Mouse (Mus musculus): ENCODE results near the gene Klhl12. TPM values are rescaled to one million over a fixed set of nuclear protein-coding genes. Genes with fewer than 3 reads are reported as not detected.
"Not testable (repeated sequence)": the region's sequence is repeated elsewhere in the genome, so short reads cannot be mapped to it uniquely, and the experiment has no call there.

Klhl12 gene
- polyA plus RNA-seq, 1 experiment, result 6.5 TPM

- no peak overlapping the region for H3K4me3 ChIP-seq (ENCODE audit: insufficient read depth, poor library complexity, severe bottlenecking)
- no peaks in the 10 kb centered on the region for H3K27me3 ChIP-seq (ENCODE audit: control insufficient read depth, insufficient read depth, insufficient read length)
- no peak overlapping the region for H3ac ChIP-seq (ENCODE audit: control insufficient read depth, insufficient read length, low read depth)
- H3K79me3 ChIP-seq (ENCODE audit: low read depth), result no peaks in the 10 kb centered on the region
- no peaks in the 10 kb centered on the region for H3K79me2 ChIP-seq (ENCODE audit: control insufficient read depth, insufficient read depth)
- no peaks in the 10 kb centered on the region for H3K36me3 ChIP-seq (ENCODE audit: control insufficient read depth, insufficient read depth)
- TF ChIP-seq MAX (IDR thresholded peaks at IDR 0.05) (no peak), FOSL1 (IDR thresholded peaks at IDR 0.05; ENCODE audit: insufficient read depth, low read length, poor library complexity, severe bottlenecking) (no peak), MYOD1 (IDR thresholded peaks at IDR 0.05; ENCODE audit: control insufficient read depth, insufficient read length, low read depth) (no peak), MYOG (IDR thresholded peaks at IDR 0.05; ENCODE audit: control insufficient read depth, extremely low read depth, insufficient read length) (no peak), USF1 (IDR thresholded peaks at IDR 0.05; ENCODE audit: low read depth) (no peak), CTCF (IDR thresholded peaks at IDR 0.05; ENCODE audit: control insufficient read depth, insufficient read depth, insufficient read length) (no peak), CEBPB (IDR thresholded peaks at IDR 0.05; ENCODE audit: low read depth) (no peak)
Observed at GRCm38 (mm10) chr1:134442394-134442793, 12.9 kb upstream of the Klhl12 start.

- not testable (repeated sequence) for H3ac ChIP-seq (ENCODE audit: control insufficient read depth, insufficient read length, low read depth); H3K79me2 ChIP-seq (ENCODE audit: control insufficient read depth, insufficient read depth); H3K36me3 ChIP-seq (ENCODE audit: control insufficient read depth, insufficient read depth); H3K27me3 ChIP-seq (ENCODE audit: control insufficient read depth, insufficient read depth, insufficient read length); H3K4me3 ChIP-seq (ENCODE audit: insufficient read depth, poor library complexity, severe bottlenecking); H3K79me3 ChIP-seq (ENCODE audit: low read depth)
Observed at GRCm38 (mm10) chr1:134443288-134443687, 12.0 kb upstream of the Klhl12 start.

GRCm38 (mm10) chr1:134445418-134445817, 9.9 kb upstream of the Klhl12 start:
- Histone ChIP-seq H3ac (ENCODE audit: control insufficient read depth, insufficient read length, low read depth) (no peak overlapping the region), H3K36me3 (ENCODE audit: control insufficient read depth, insufficient read depth) (no peaks in the 10 kb centered on the region), H3K79me2 (ENCODE audit: control insufficient read depth, insufficient read depth) (no peaks in the 10 kb centered on the region), H3K27me3 (ENCODE audit: control insufficient read depth, insufficient read depth, insufficient read length) (no peaks in the 10 kb centered on the region), H3K4me3 (ENCODE audit: insufficient read depth, poor library complexity, severe bottlenecking) (no peak overlapping the region), H3K79me3 (ENCODE audit: low read depth) (no peaks in the 10 kb centered on the region)
- TF ChIP-seq USF1 (IDR thresholded peaks at IDR 0.05; ENCODE audit: low read depth) (no peak), CTCF (IDR thresholded peaks at IDR 0.05; ENCODE audit: control insufficient read depth, insufficient read depth, insufficient read length) (no peak), CEBPB (IDR thresholded peaks at IDR 0.05; ENCODE audit: low read depth) (no peak), MYOD1 (IDR thresholded peaks at IDR 0.05; ENCODE audit: control insufficient read depth, insufficient read length, low read depth) (no peak), MYOG (IDR thresholded peaks at IDR 0.05; ENCODE audit: control insufficient read depth, extremely low read depth, insufficient read length) (no peak), MAX (IDR thresholded peaks at IDR 0.05) (no peak)

DNA sequence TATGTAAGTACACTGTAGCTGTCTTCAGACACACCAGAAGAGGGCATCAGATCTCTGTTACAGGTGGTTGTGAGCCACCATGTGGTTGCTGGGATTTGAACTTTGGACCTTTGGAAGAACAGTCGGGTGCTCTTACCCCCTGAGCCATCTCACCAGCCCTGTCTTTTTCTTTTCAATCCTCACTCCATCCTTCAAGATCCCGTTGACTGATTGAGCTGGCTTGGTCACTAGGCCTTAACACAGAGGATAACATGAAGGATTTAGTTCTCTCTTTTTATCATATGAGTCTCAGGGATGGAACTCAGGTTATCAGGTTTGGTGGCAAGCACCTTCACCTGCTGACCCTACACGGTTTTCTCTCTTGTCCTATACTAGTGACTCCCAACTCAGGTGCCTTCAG, 6.8 kb upstream of the Klhl12 start:
- H3K79me3 ChIP-seq (ENCODE audit: low read depth); H3K36me3 ChIP-seq (ENCODE audit: control insufficient read depth, insufficient read depth); H3ac ChIP-seq (ENCODE audit: control insufficient read depth, insufficient read length, low read depth); H3K27me3 ChIP-seq (ENCODE audit: control insufficient read depth, insufficient read depth, insufficient read length); H3K79me2 ChIP-seq (ENCODE audit: control insufficient read depth, insufficient read depth); H3K4me3 ChIP-seq (ENCODE audit: insufficient read depth, poor library complexity, severe bottlenecking): not testable (repeated sequence)

GRCm38 (mm10) chr1:134450201-134450600, 5.1 kb upstream of the Klhl12 start:
- H3K79me3 ChIP-seq (ENCODE audit: low read depth), result no peaks in the 10 kb centered on the region
- no peak overlapping the region for H3K4me3 ChIP-seq (ENCODE audit: insufficient read depth, poor library complexity, severe bottlenecking)
- H3K79me2 ChIP-seq (ENCODE audit: control insufficient read depth, insufficient read depth), result no peaks in the 10 kb centered on the region
- TF ChIP-seq MYOD1 (IDR thresholded peaks at IDR 0.05; ENCODE audit: control insufficient read depth, insufficient read length, low read depth), result no peak
- TF ChIP-seq USF1 (IDR thresholded peaks at IDR 0.05; ENCODE audit: low read depth), result no peak
- TF ChIP-seq CEBPB (IDR thresholded peaks at IDR 0.05; ENCODE audit: low read depth), result no peak
- no peak for TF ChIP-seq MYOG (IDR thresholded peaks at IDR 0.05; ENCODE audit: control insufficient read depth, extremely low read depth, insufficient read length)
- no peak for TF ChIP-seq MAX (IDR thresholded peaks at IDR 0.05)
- H3K27me3 ChIP-seq (ENCODE audit: control insufficient read depth, insufficient read depth, insufficient read length), result no peaks in the 10 kb centered on the region
- H3ac ChIP-seq (ENCODE audit: control insufficient read depth, insufficient read length, low read depth), result no peak overlapping the region
- no peaks in the 10 kb centered on the region for H3K36me3 ChIP-seq (ENCODE audit: control insufficient read depth, insufficient read depth)

GRCm38 (mm10) chr1:134450986-134451385, 4.3 kb upstream of the Klhl12 start:
- Histone ChIP-seq H3ac (ENCODE audit: control insufficient read depth, insufficient read length, low read depth) (no peak overlapping the region), H3K79me2 (ENCODE audit: control insufficient read depth, insufficient read depth) (peaks cover 5% of the 10 kb centered on the region), H3K79me3 (ENCODE audit: low read depth) (no peaks in the 10 kb centered on the region), H3K36me3 (ENCODE audit: control insufficient read depth, insufficient read depth) (no peaks in the 10 kb centered on the region), H3K27me3 (ENCODE audit: control insufficient read depth, insufficient read depth, insufficient read length) (no peaks in the 10 kb centered on the region), H3K4me3 (ENCODE audit: insufficient read depth, poor library complexity, severe bottlenecking) (no peak overlapping the region)
- no peak for TF ChIP-seq MYOD1 (IDR thresholded peaks at IDR 0.05; ENCODE audit: control insufficient read depth, insufficient read length, low read depth)
- TF ChIP-seq CTCF (IDR thresholded peaks at IDR 0.05; ENCODE audit: control insufficient read depth, insufficient read depth, insufficient read length), result peak; percentile 22
- no peak for TF ChIP-seq MYOG (IDR thresholded peaks at IDR 0.05; ENCODE audit: control insufficient read depth, extremely low read depth, insufficient read length)
- no peak for TF ChIP-seq USF1 (IDR thresholded peaks at IDR 0.05; ENCODE audit: low read depth)
- no peak for TF ChIP-seq MAX (IDR thresholded peaks at IDR 0.05)

DNA sequence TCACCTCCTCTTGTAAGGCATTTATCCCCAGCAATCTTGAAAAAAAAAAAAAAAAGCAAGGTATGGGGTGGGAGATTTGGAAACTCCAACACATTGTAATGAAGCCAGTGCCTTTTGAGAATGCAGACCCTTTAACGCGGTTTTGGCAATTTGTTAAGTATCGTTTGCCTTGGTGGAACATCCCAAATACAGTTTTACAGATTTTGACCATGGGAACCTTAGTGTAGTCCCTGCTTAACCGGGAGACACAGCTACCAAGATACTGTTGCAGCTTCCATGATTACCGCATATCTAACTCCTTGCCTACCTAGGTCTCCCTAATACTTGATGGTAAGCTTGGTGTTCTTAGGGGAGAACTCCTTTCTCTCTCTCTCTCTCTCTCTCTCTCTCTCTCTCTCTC, 729 bp downstream of the Klhl12 start:
- Histone ChIP-seq H3K79me2 (ENCODE audit: control insufficient read depth, insufficient read depth) (peaks cover 11% of the 10 kb centered on the region), H3K4me3 (ENCODE audit: insufficient read depth, poor library complexity, severe bottlenecking) (peak overlapping the region; percentile 72), H3K79me3 (ENCODE audit: low read depth) (peaks cover 2% of the 10 kb centered on the region), H3K36me3 (ENCODE audit: control insufficient read depth, insufficient read depth) (peaks cover under 1% of the 10 kb centered on the region), H3ac (ENCODE audit: control insufficient read depth, insufficient read length, low read depth) (peak overlapping the region; percentile 100), H3K27me3 (ENCODE audit: control insufficient read depth, insufficient read depth, insufficient read length) (no peaks in the 10 kb centered on the region)
- TF ChIP-seq CEBPB (IDR thresholded peaks at IDR 0.05; ENCODE audit: low read depth), result no peak
- TF ChIP-seq FOSL1 (IDR thresholded peaks at IDR 0.05; ENCODE audit: insufficient read depth, low read length, poor library complexity, severe bottlenecking), result no peak
- no peak for TF ChIP-seq MYOD1 (IDR thresholded peaks at IDR 0.05; ENCODE audit: control insufficient read depth, insufficient read length, low read depth)
- TF ChIP-seq MYOG (IDR thresholded peaks at IDR 0.05; ENCODE audit: control insufficient read depth, extremely low read depth, insufficient read length), result no peak
- TF ChIP-seq USF1 (IDR thresholded peaks at IDR 0.05; ENCODE audit: low read depth), result no peak
- TF ChIP-seq MAX (IDR thresholded peaks at IDR 0.05), result no peak
- TF ChIP-seq CTCF (IDR thresholded peaks at IDR 0.05; ENCODE audit: control insufficient read depth, insufficient read depth, insufficient read length), result no peak

Data from C2C12 (cell line).